Mouse (Mus musculus) limb, embryonic 14.5 days (tissue): Measurements from ENCODE around the gene Tmem120a. TPM values are rescaled to one million over a fixed set of nuclear protein-coding genes. Genes with fewer than 3 reads are reported as not detected.

Source experiments
- ATAC-seq: fragments of 200-750 bp; cut with Nextera tagmentation; 2 replicates; pipeline ENCODE4 v1.8.0; 2017; ENCODE audit warnings: low read depth, moderate number of reproducible peaks, moderate TSS enrichment; ENCODE audit not compliant: low FRiP score
- DNase-seq: peaks from one replicate; pipeline ENCODE4 v3.0.0-alpha.2; 2015; ENCODE audit warnings: low spot score
- H3K27ac ChIP-seq: fragments of 300-500 bp; sonication (generic); replicated peaks from 2 replicates; pipeline ENCODE4 v1.5.1; 2014; ENCODE audit warnings: low read depth, mild to moderate bottlenecking, low read length, moderate library complexity, mixed read lengths
- H3K27me3 ChIP-seq: fragments of 300-500 bp; sonication (generic); 2 replicates; pipeline ENCODE4 v1.6.1; 2014; ENCODE audit warnings: low read length, mixed read lengths; ENCODE audit not compliant: control insufficient read depth, insufficient read depth
- H3K36me3 ChIP-seq: fragments of 300-500 bp; sonication (generic); 2 replicates; pipeline ENCODE4 v1.6.1; 2014; ENCODE audit warnings: mild to moderate bottlenecking, low read length, moderate library complexity, mixed read lengths; ENCODE audit not compliant: control insufficient read depth, insufficient read depth
- H3K4me1 ChIP-seq: fragments of 300-500 bp; sonication (generic); 2 replicates; pipeline ENCODE4 v1.6.1; 2014; ENCODE audit warnings: antibody characterized with exemption, low read length, mixed read lengths; ENCODE audit not compliant: control insufficient read depth, insufficient read depth
- H3K4me2 ChIP-seq: fragments of 300-500 bp; sonication (generic); replicated peaks from 2 replicates; pipeline ENCODE4 v1.6.1; 2014; ENCODE audit warnings: low read depth, mild to moderate bottlenecking, low read length, moderate library complexity; ENCODE audit not compliant: severe bottlenecking
- H3K4me3 ChIP-seq: fragments of 300-500 bp; sonication (generic); replicated peaks from 2 replicates; pipeline ENCODE4 v1.5.1; 2014; ENCODE audit warnings: low read length
- H3K9ac ChIP-seq: fragments of 300-500 bp; sonication (generic); 2 replicates; pipeline ENCODE4 v1.6.1; 2014; ENCODE audit warnings: mild to moderate bottlenecking, low read depth, low read length, moderate library complexity; ENCODE audit not compliant: severe bottlenecking
- H3K9me3 ChIP-seq: fragments of 300-500 bp; sonication (generic); 2 replicates; pipeline ENCODE4 v1.6.1; 2016; ENCODE audit warnings: low read length; ENCODE audit not compliant: control insufficient read depth
- POLR2A ChIP-seq: fragments of 200-500 bp; IDR thresholded peaks from 2 replicates; pipeline ENCODE4 v1.8.0; 2012; ENCODE audit warnings: inconsistent platforms, mild to moderate bottlenecking, moderate library complexity, borderline replicate concordance; ENCODE audit not compliant: insufficient read depth, insufficient read length; ENCODE audit errors: extremely low read depth
- WGBS: fragments of 180-500 bp; shearing (Covaris S2); extraction: QIAGEN DNeasy Blood & Tissue Kit; methylation state at CpG from one replicate; pipeline ENCODE4 v1.1.7; 2014; 5-methylcytosine and 5-hydroxymethylcytosine counted together
- polyA plus RNA-seq, 2 experiments: library from polyadenylated mRNA; depleted of rRNA in 1 of 2; stranded (reverse) in 1 of 2; unstranded in 1 of 2; fragments of >200 nt; fragmentation: Nextera tagmentation in 1 of 2; extraction: Ambion mirVana in 1 of 2; gene quantifications; 2 replicates each; pipeline versions ENCODE4 v1.2.1 to v1.2.3; 2012 to 2014

Gene Tmem120a
- polyA plus RNA-seq, 2 experiments = 21.3 to 48.1 TPM

DNA sequence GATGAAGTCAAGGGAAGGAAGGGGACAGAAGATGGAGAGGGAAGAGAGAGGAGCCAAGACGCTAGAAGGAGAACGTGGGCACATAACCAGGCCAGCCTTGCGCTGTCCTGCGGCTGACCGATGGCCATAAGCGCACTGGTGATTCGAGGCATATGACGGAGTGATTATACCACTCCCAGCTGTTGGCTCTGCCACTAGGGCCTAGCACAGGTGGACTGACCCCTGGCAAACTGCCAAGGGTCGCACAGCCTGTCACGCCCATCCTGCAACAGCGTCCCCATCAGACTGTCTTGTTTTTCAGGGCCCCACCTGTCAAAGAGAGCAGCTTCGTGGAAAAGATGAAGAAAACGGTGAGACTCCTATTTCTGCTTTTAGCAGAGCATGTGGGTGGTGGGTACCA lies 15.9 kb downstream of the Tmem120a start:
- ATAC-seq (no peak), DNase-seq (no peak)
- no peak overlapping the region for H3K4me3 ChIP-seq
- no peak for TF ChIP-seq POLR2A
- WGBS = 90% methylated on average over 13 of the region's 13 CpGs
- peaks cover 37% of the 10 kb centered on the region for H3K4me1 ChIP-seq
- peaks cover 49% of the 10 kb centered on the region for H3K36me3 ChIP-seq
- H3K4me2 ChIP-seq = no peak overlapping the region
- H3K27me3 ChIP-seq = no peaks in the 10 kb centered on the region
- H3K9ac ChIP-seq = no peak overlapping the region
- no peaks in the 10 kb centered on the region for H3K9me3 ChIP-seq
- H3K27ac ChIP-seq = no peak overlapping the region

DNA sequence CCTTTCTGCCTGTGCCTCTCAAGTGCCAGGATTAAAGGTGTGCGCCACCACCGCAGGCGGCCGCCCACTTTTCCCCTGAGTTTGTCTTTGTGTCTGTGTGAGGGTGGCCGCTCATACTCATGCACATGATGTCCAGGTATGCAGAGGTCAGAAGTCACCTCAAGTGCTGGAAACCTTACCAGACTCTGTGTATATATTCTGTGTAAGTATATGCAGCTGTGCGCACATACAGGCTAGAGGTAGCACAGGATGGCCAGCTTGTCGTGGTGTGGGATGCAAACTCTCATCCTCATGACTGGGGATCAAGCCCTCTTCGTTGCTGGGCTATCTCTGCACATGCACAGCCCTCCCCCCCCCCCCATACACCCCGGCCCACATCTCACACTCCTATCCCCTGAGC lies 16.4 kb downstream of the Tmem120a start:
- DNase-seq (no peak), ATAC-seq (no peak)
- Histone ChIP-seq H3K4me1 (peaks cover 41% of the 10 kb centered on the region), H3K36me3 (peaks cover 44% of the 10 kb centered on the region), H3K27me3 (no peaks in the 10 kb centered on the region), H3K4me3 (no peak overlapping the region), H3K4me2 (no peak overlapping the region), H3K9ac (0 out of 2 replicates have a peak overlapping the region, but pooled peaks have one; percentile 21), H3K9me3 (no peaks in the 10 kb centered on the region), H3K27ac (no peak overlapping the region)
- 91% methylated on average over 9 of the region's 9 CpGs for WGBS
- no peak for TF ChIP-seq POLR2A

DNA sequence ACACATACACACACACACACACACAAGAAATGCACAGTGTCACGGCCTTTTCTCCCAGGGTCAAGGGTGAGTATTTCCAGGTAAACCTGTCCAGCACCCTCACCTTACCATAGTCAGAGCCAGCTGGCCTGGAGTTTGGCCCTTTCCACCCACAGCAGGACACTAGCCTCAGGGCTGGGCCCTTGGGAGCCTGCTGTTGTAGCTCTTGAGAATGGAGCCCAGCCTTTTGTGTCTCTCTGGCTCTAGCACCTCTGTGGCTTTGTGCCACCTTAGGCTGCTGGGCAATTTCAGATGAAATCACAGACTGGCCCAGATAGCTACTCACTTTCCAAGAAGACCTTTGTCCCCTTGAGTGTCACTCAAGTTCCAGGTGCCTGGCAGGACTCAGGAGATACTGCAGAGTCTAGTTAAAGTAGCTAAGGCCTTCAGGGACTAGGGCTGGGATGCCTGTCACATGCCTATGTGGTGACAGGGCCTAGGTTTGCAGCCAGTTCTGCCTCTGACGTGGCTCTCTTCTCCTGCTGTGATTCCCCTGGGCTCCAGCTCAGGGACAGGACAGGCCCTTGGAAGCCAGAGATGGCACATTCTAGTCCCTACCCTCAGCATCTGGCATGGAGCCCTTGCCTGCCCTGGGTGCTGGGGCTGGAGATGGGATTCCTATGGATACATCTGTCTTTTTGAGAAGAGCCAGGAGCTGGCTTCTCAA lies 17.5 kb downstream of the Tmem120a start:
- H3K27me3 ChIP-seq = no peaks in the 10 kb centered on the region
- H3K27ac ChIP-seq = 0 out of 2 replicates have a peak overlapping the region, but pooled peaks have one; percentile 5
- no peak for ATAC-seq
- no peaks in the 10 kb centered on the region for H3K9me3 ChIP-seq
- no peak for TF ChIP-seq POLR2A
- peak overlapping the region; percentile 28 for H3K4me3 ChIP-seq
- peaks cover 33% of the 10 kb centered on the region for H3K36me3 ChIP-seq
- DNase-seq = no peak
- peak overlapping the region; percentile 40; the same call in 1 of the 2 replicates for H3K9ac ChIP-seq
- peaks cover 50% of the 10 kb centered on the region for H3K4me1 ChIP-seq
- 64% methylated on average over 2 of the region's 2 CpGs for WGBS
- peak overlapping the region; percentile 56 for H3K4me2 ChIP-seq

DNA sequence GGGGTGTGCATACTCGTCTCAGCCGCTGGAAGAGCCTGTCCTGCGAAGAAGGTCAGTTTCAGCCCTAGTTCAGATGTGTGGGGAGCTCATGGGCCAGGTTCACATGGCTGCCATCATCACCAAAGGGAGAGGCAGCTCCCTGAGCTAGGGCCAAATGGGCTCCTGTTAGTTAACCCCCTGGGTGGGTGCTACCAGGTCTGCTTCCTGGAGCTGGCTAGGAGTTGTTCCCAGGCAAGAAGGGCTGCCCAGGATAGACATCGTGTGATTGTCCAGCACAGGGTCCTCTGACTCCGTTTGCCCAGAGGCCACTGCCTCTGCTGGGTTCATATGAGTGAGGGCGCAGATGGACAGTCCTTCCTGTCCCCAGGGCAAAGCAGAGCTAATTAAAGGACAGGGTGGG lies 18.3 kb downstream of the Tmem120a start:
- no peak for TF ChIP-seq POLR2A
- Histone ChIP-seq H3K9ac (peak overlapping the region; percentile 40), H3K27ac (peak overlapping the region; percentile 78), H3K9me3 (no peaks in the 10 kb centered on the region), H3K36me3 (peaks cover 25% of the 10 kb centered on the region), H3K4me3 (peak overlapping the region; percentile 28), H3K4me2 (peak overlapping the region; percentile 56), H3K27me3 (no peaks in the 10 kb centered on the region), H3K4me1 (peaks cover 50% of the 10 kb centered on the region)
- WGBS = 13% methylated on average over 6 of the region's 6 CpGs
- ATAC-seq = no peak
- DNase-seq = no peak

DNA sequence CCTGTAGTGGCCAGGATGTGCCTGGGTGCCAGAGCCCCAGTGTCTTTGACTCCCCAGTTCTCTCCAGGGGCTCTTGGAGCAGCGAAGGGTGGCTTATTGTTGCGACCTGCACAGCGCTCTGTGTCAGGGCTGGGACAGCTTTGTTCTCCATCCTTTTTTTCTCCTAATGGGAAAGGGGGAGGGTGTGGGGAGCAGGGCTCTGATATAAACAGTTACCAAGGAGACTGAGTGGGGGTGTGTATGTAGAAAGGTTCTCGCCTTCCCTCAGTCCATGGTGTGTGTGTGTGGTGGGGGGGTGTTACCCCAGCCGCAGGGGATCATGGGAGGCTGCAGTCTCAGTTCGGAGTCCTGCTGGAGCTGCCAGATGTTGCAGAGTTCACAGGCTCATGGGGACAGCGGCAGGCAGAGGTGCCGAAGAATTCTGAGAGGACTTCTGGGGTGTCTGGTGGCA lies 18.8 kb downstream of the Tmem120a start:
- H3K36me3 ChIP-seq = peaks cover 20% of the 10 kb centered on the region
- peak; percentile 87 for ATAC-seq
- H3K27ac ChIP-seq = peak overlapping the region; percentile 78
- peaks cover 50% of the 10 kb centered on the region for H3K4me1 ChIP-seq
- no peaks in the 10 kb centered on the region for H3K27me3 ChIP-seq
- 6% methylated on average over 8 of the region's 8 CpGs for WGBS
- peak overlapping the region; percentile 56 for H3K4me2 ChIP-seq
- no peaks in the 10 kb centered on the region for H3K9me3 ChIP-seq
- H3K9ac ChIP-seq = peak overlapping the region; percentile 40
- DNase-seq = peak; percentile 80
- H3K4me3 ChIP-seq = peak overlapping the region; percentile 28
- TF ChIP-seq POLR2A = no peak
